Mouse (Mus musculus): Measurements from ENCODE around the gene Hlf. TPM values are rescaled to one million over a fixed set of nuclear protein-coding genes. Genes with fewer than 3 reads are reported as not detected.
A peak's percentile ranks its signal among the peaks of the same experiment; 100 is the strongest.

Hlf gene
- polyA plus RNA-seq, 1 experiment: not detected

GRCm38 (mm10) chr11:90378008-90378407 lies 12.7 kb downstream of the Hlf start:
- Histone ChIP-seq H3K4me1 (ENCODE audit: control insufficient read depth, insufficient read depth, low read length) (peaks cover 14% of the 10 kb centered on the region), H3K4me3 (ENCODE audit: insufficient read depth, low read depth, low read length) (no peak overlapping the region), H3K27ac (ENCODE audit: insufficient read depth, low read depth, low read length) (no peak overlapping the region)
- 90% methylated on average over 5 of the region's 5 CpGs for WGBS
- TF ChIP-seq POLR2A (IDR thresholded peaks at IDR 0.05; ENCODE audit: insufficient read depth, low read depth, low read length) (no peak), CTCF (IDR thresholded peaks at IDR 0.05; ENCODE audit: insufficient read depth, low read depth, low read length) (no peak)

GRCm38 (mm10) chr11:90376436-90376835 lies 14.3 kb downstream of the Hlf start:
- WGBS: 96% methylated on average over 9 of the region's 9 CpGs
- peaks cover 10% of the 10 kb centered on the region for H3K4me1 ChIP-seq (ENCODE audit: control insufficient read depth, insufficient read depth, low read length)
- no peak overlapping the region for H3K27ac ChIP-seq (ENCODE audit: insufficient read depth, low read depth, low read length)
- TF ChIP-seq POLR2A (IDR thresholded peaks at IDR 0.05; ENCODE audit: insufficient read depth, low read depth, low read length): no peak
- no peak for TF ChIP-seq CTCF (IDR thresholded peaks at IDR 0.05; ENCODE audit: insufficient read depth, low read depth, low read length)
- H3K4me3 ChIP-seq (ENCODE audit: insufficient read depth, low read depth, low read length): no peak overlapping the region

- Histone ChIP-seq H3K4me1 (ENCODE audit: control insufficient read depth, insufficient read depth, low read length) (peaks cover 28% of the 10 kb centered on the region), H3K27ac (ENCODE audit: insufficient read depth, low read depth, low read length) (no peak overlapping the region), H3K4me3 (ENCODE audit: insufficient read depth, low read depth, low read length) (no peak overlapping the region)
- 65% methylated on average over 8 of the region's 8 CpGs for WGBS
- TF ChIP-seq POLR2A (IDR thresholded peaks at IDR 0.05; ENCODE audit: insufficient read depth, low read depth, low read length): no peak
- TF ChIP-seq CTCF (IDR thresholded peaks at IDR 0.05; ENCODE audit: insufficient read depth, low read depth, low read length): no peak
These were observed 19.1 kb downstream of the Hlf start for GRCm38 (mm10) chr11:90371470-90372100.

GRCm38 (mm10) chr11:90370789-90371291 lies 19.9 kb downstream of the Hlf start:
- no peak overlapping the region for H3K27ac ChIP-seq (ENCODE audit: insufficient read depth, low read depth, low read length)
- WGBS: 34% methylated on average over 11 of the region's 11 CpGs

GRCm38 (mm10) chr11:90370367-90370766 lies 20.3 kb downstream of the Hlf start:
- Histone ChIP-seq H3K4me3 (ENCODE audit: insufficient read depth, low read depth, low read length) (no peak overlapping the region), H3K27ac (ENCODE audit: insufficient read depth, low read depth, low read length) (no peak overlapping the region), H3K4me1 (ENCODE audit: control insufficient read depth, insufficient read depth, low read length) (peaks cover 32% of the 10 kb centered on the region)
- TF ChIP-seq CTCF (IDR thresholded peaks at IDR 0.05; ENCODE audit: insufficient read depth, low read depth, low read length) (no peak), POLR2A (IDR thresholded peaks at IDR 0.05; ENCODE audit: insufficient read depth, low read depth, low read length) (no peak)
- 53% methylated on average over 11 of the region's 11 CpGs for WGBS

More at GRCm38 (mm10) chr11:90370789-90371291, 19.9 kb downstream of the Hlf start:
- TF ChIP-seq POLR2A (IDR thresholded peaks at IDR 0.05; ENCODE audit: insufficient read depth, low read depth, low read length) (no peak), CTCF (IDR thresholded peaks at IDR 0.05; ENCODE audit: insufficient read depth, low read depth, low read length) (no peak)
- peaks cover 30% of the 10 kb centered on the region for H3K4me1 ChIP-seq (ENCODE audit: control insufficient read depth, insufficient read depth, low read length)
- no peak overlapping the region for H3K4me3 ChIP-seq (ENCODE audit: insufficient read depth, low read depth, low read length)

GRCm38 (mm10) chr11:90369605-90370004 lies 21.1 kb downstream of the Hlf start:
- 14% methylated on average over 8 of the region's 8 CpGs for WGBS
- H3K4me1 ChIP-seq (ENCODE audit: control insufficient read depth, insufficient read depth, low read length): peaks cover 33% of the 10 kb centered on the region
- H3K27ac ChIP-seq (ENCODE audit: insufficient read depth, low read depth, low read length): peak overlapping the region; percentile 83
- no peak overlapping the region for H3K4me3 ChIP-seq (ENCODE audit: insufficient read depth, low read depth, low read length)
- TF ChIP-seq POLR2A (IDR thresholded peaks at IDR 0.05; ENCODE audit: insufficient read depth, low read depth, low read length): no peak
- TF ChIP-seq CTCF (IDR thresholded peaks at IDR 0.05; ENCODE audit: insufficient read depth, low read depth, low read length): no peak

- TF ChIP-seq CTCF (IDR thresholded peaks at IDR 0.05; ENCODE audit: insufficient read depth, low read depth, low read length) (no peak), POLR2A (IDR thresholded peaks at IDR 0.05; ENCODE audit: insufficient read depth, low read depth, low read length) (no peak)
- Histone ChIP-seq H3K4me3 (ENCODE audit: insufficient read depth, low read depth, low read length) (no peak overlapping the region), H3K27ac (ENCODE audit: insufficient read depth, low read depth, low read length) (peak overlapping the region; percentile 83), H3K4me1 (ENCODE audit: control insufficient read depth, insufficient read depth, low read length) (peaks cover 33% of the 10 kb centered on the region)
- WGBS: 46% methylated on average over 7 of the region's 7 CpGs
These were observed 21.6 kb downstream of the Hlf start for GRCm38 (mm10) chr11:90369115-90369514.

- TF ChIP-seq CTCF (IDR thresholded peaks at IDR 0.05; ENCODE audit: insufficient read depth, low read depth, low read length): no peak
- TF ChIP-seq POLR2A (IDR thresholded peaks at IDR 0.05; ENCODE audit: insufficient read depth, low read depth, low read length): no peak
- Histone ChIP-seq H3K4me3 (ENCODE audit: insufficient read depth, low read depth, low read length) (no peak overlapping the region), H3K27ac (ENCODE audit: insufficient read depth, low read depth, low read length) (no peak overlapping the region), H3K4me1 (ENCODE audit: control insufficient read depth, insufficient read depth, low read length) (peaks cover 33% of the 10 kb centered on the region)
- 79% methylated on average over 14 of the region's 14 CpGs for WGBS
These were observed 22.5 kb downstream of the Hlf start for GRCm38 (mm10) chr11:90367894-90368860.

GRCm38 (mm10) chr11:90364865-90365264 lies 25.8 kb downstream of the Hlf start:
- Histone ChIP-seq H3K27ac (ENCODE audit: insufficient read depth, low read depth, low read length) (no peak overlapping the region), H3K4me1 (ENCODE audit: control insufficient read depth, insufficient read depth, low read length) (peaks cover 18% of the 10 kb centered on the region), H3K4me3 (ENCODE audit: insufficient read depth, low read depth, low read length) (no peak overlapping the region)
- WGBS: 71% methylated on average over 7 of the region's 7 CpGs
- TF ChIP-seq POLR2A (IDR thresholded peaks at IDR 0.05; ENCODE audit: insufficient read depth, low read depth, low read length) (no peak), CTCF (IDR thresholded peaks at IDR 0.05; ENCODE audit: insufficient read depth, low read depth, low read length) (no peak)

All from olfactory bulb, adult 2 months (tissue).